Mouse (Mus musculus) testis, adult 2 months (tissue): Measurements from ENCODE around the gene Fam214b.

Experiments
- CTCF ChIP-seq: fragments of 200-500 bp; IDR thresholded peaks from 2 replicates; pipeline ENCODE4 v1.5.1; 2012; ENCODE audit warnings: low read depth, mild to moderate bottlenecking, inconsistent platforms, low read length, moderate library complexity; ENCODE audit not compliant: control insufficient read depth, insufficient read depth, insufficient replicate concordance
- POLR2A ChIP-seq: fragments of 200-500 bp; IDR thresholded peaks from 2 replicates; pipeline ENCODE4 v1.6.1; 2012; ENCODE audit warnings: low read depth, mild to moderate bottlenecking, inconsistent platforms, low read length, moderate library complexity; ENCODE audit not compliant: control insufficient read depth

- TF ChIP-seq CTCF (no peak), POLR2A (no peak)
These were observed 32.2 kb upstream of the Fam214b start for GRCm38 (mm10) chr4:43078071-43078718.
